Mouse (Mus musculus) neural tube, embryonic 14.5 days (tissue): ENCODE results near the gene Vsig10. TPM values are rescaled to one million over a fixed set of nuclear protein-coding genes. Genes with fewer than 3 reads are reported as not detected.

Source experiments
- ATAC-seq: fragments of 200-750 bp; cut with Nextera tagmentation; 2 replicates; pipeline ENCODE4 v1.8.0; 2017; ENCODE audit warnings: low read depth, mild to moderate bottlenecking, moderate TSS enrichment, moderate library complexity
- H3K27ac ChIP-seq: fragments of 300-500 bp; sonication (generic); 2 replicates; pipeline ENCODE4 v1.5.1; 2014; ENCODE audit warnings: low read depth, mild to moderate bottlenecking, control low read depth, low read length, moderate library complexity, mixed read lengths
- H3K27me3 ChIP-seq: fragments of 300-500 bp; sonication (generic); 2 replicates; pipeline ENCODE4 v1.6.1; 2014; ENCODE audit warnings: low read length; ENCODE audit not compliant: control insufficient read depth, insufficient read depth
- H3K36me3 ChIP-seq: fragments of 300-500 bp; sonication (generic); 2 replicates; pipeline ENCODE4 v1.6.1; 2014; ENCODE audit warnings: low read length, mixed read lengths; ENCODE audit not compliant: control insufficient read depth, insufficient read depth
- H3K4me1 ChIP-seq: fragments of 300-500 bp; sonication (generic); 2 replicates; pipeline ENCODE4 v1.6.1; 2014; ENCODE audit warnings: low read length; ENCODE audit not compliant: control insufficient read depth, insufficient read depth
- H3K4me2 ChIP-seq: fragments of 300-500 bp; sonication (generic); 2 replicates; pipeline ENCODE4 v1.6.1; 2014; ENCODE audit warnings: mild to moderate bottlenecking, low read depth, low read length, control low read depth
- H3K4me3 ChIP-seq: fragments of 300-500 bp; sonication (generic); 2 replicates; pipeline ENCODE4 v1.5.1; 2014; ENCODE audit warnings: low read depth, low read length, control low read depth, mixed read lengths
- H3K9ac ChIP-seq: fragments of 300-500 bp; sonication (generic); replicated peaks from 2 replicates; pipeline ENCODE4 v1.6.1; 2014; ENCODE audit warnings: low read depth, mild to moderate bottlenecking, control low read depth, low read length, mixed read lengths
- H3K9me3 ChIP-seq: fragments of 300-500 bp; sonication (generic); 2 replicates; pipeline ENCODE4 v1.6.1; 2016; ENCODE audit warnings: low read length; ENCODE audit not compliant: control insufficient read depth
- WGBS: fragments of 180-500 bp; shearing (Covaris S2); extraction: QIAGEN DNeasy Blood & Tissue Kit; methylation state at CpG from one replicate; pipeline ENCODE4 v1.1.7; 2014; 5-methylcytosine and 5-hydroxymethylcytosine counted together
- polyA plus RNA-seq: library from polyadenylated mRNA; unstranded; fragments of >200 nt; fragmentation: Nextera tagmentation; extraction: Ambion mirVana; gene quantifications from 2 replicates; pipeline ENCODE4 v1.2.1, GENCODE M21; 2014

The Vsig10 gene
- polyA plus RNA-seq, 1 experiment from 2014 or later: 1.2 TPM

GRCm38 (mm10) chr5:117380199-117380598 lies 61.3 kb downstream of the Vsig10 start:
- no peak overlapping the region for H3K9ac ChIP-seq
- H3K9me3 ChIP-seq: no peaks in the 10 kb centered on the region
- H3K27ac ChIP-seq: no peak overlapping the region
- no peaks in the 10 kb centered on the region for H3K4me1 ChIP-seq
- no peak overlapping the region for H3K4me2 ChIP-seq
- H3K27me3 ChIP-seq: no peaks in the 10 kb centered on the region
- peaks cover 52% of the 10 kb centered on the region for H3K36me3 ChIP-seq
- H3K4me3 ChIP-seq: no peak overlapping the region
- 84% methylated on average over 4 of the region's 4 CpGs for WGBS
- no peak for ATAC-seq

DNA sequence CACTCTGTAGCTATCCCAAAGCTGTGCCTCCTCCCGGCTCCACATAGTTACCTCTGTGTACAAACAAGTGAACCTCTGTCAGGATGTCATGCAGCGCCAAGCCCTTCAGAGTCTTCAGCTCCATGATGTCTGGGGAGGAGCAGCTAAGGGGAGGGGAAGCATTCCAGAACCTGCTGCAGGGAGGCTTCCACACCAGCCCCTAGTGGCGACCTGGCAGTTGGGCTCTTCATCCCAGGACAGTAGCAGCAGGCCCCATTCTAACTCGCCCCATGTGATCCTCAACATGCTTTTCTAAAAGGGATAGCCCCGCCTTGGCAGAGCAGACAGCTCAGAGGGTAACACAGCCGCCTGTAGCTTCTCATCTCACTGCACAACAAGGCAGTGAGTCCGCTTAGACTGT lies 62.9 kb downstream of the Vsig10 start:
- H3K9ac ChIP-seq: no peak overlapping the region
- no peaks in the 10 kb centered on the region for H3K9me3 ChIP-seq
- H3K27ac ChIP-seq: no peak overlapping the region
- no peak overlapping the region for H3K4me3 ChIP-seq
- no peaks in the 10 kb centered on the region for H3K4me1 ChIP-seq
- WGBS: 80% methylated on average over 7 of the region's 7 CpGs
- peaks cover 39% of the 10 kb centered on the region for H3K36me3 ChIP-seq
- no peaks in the 10 kb centered on the region for H3K27me3 ChIP-seq
- no peak for ATAC-seq
- H3K4me2 ChIP-seq: no peak overlapping the region

DNA sequence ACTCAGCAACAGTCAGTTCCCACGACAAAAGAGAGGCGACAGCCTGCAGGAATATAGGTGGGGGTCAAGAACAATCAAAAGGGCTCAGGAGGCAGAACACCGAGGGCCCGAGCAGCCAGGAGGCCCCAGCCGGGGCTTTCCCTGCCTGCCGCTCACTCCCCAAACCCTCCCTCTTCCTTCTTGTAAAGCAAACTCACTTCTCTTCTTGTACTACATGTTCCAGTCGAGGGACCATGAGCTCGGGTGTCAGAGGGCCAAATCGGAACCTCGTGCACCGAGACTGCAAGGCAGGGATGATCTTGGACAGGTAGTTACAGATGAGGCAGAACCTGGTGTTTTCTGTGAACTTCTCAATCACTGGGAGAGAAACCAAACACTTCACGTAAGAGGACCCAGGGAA lies 64.3 kb downstream of the Vsig10 start:
- 84% methylated on average over 12 of the region's 12 CpGs for WGBS

GRCm38 (mm10) chr5:117388296-117388751 lies 69.4 kb downstream of the Vsig10 start:
- peak overlapping the region; percentile 74 for H3K4me3 ChIP-seq
- H3K9me3 ChIP-seq: no peaks in the 10 kb centered on the region
- WGBS: 15% methylated on average over 16 of the region's 16 CpGs
- H3K36me3 ChIP-seq: peaks cover 15% of the 10 kb centered on the region; the same call in 1 of the 2 replicates
- peak overlapping the region; percentile 79 for H3K4me2 ChIP-seq
- peak overlapping the region; percentile 55 for H3K27ac ChIP-seq
- peaks cover 4% of the 10 kb centered on the region for H3K4me1 ChIP-seq
- ATAC-seq: 0 out of 2 replicates have a peak, but pooled peaks have one; percentile 21
- H3K27me3 ChIP-seq: no peaks in the 10 kb centered on the region
- peak overlapping the region; percentile 84 for H3K9ac ChIP-seq

More for the DNA sequence above, 64.3 kb downstream of the Vsig10 start:
- peaks cover 1% of the 10 kb centered on the region for H3K4me1 ChIP-seq
- no peak overlapping the region for H3K9ac ChIP-seq
- H3K27me3 ChIP-seq: no peaks in the 10 kb centered on the region
- H3K27ac ChIP-seq: no peak overlapping the region
- no peak overlapping the region for H3K4me2 ChIP-seq
- H3K9me3 ChIP-seq: no peaks in the 10 kb centered on the region
- H3K4me3 ChIP-seq: no peak overlapping the region
- ATAC-seq: no peak
- peaks cover 37% of the 10 kb centered on the region; the same call in 1 of the 2 replicates for H3K36me3 ChIP-seq

- under 1% methylated on average over 25 of the region's 44 CpGs for WGBS
- peak; percentile 96 for ATAC-seq
- Histone ChIP-seq H3K9ac (peak within 1 kb of the TSS; percentile 84), H3K4me3 (peak within 1 kb of the TSS; percentile 74), H3K4me2 (peak within 1 kb of the TSS; percentile 79), H3K27me3 (no peaks in the 10 kb centered on the region), H3K27ac (peak within 1 kb of the TSS; percentile 55), H3K36me3 (peaks cover 14% of the 10 kb centered on the region; the same call in 1 of the 2 replicates), H3K9me3 (no peaks in the 10 kb centered on the region), H3K4me1 (peaks cover 4% of the 10 kb centered on the region)
Measured at GRCm38 (mm10) chr5:117388877-117389276, 70.0 kb downstream of the Vsig10 start, which contains the start of gene Rfc5. TSS of gene Rfc5 (minus strand) at chr5:117389047.

DNA sequence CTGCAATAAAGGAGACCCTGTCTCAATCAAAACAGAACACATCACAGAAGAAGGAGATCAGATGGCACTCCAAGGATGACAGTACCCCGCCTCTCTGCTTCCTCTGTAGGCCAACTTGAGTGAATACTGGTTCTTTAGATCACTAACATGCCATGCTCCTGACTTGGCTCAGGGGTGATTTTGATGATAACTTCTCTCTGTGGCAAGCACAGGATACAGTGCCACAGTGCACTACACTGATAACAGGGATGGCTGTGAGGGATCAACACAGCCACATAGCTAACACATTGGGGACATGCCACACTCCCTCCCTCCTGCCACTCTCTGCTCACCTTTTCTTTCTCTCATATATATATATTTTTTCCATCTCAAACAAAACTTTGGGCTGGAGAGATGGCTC lies 72.0 kb downstream of the Vsig10 start:
- Histone ChIP-seq H3K27ac (no peak overlapping the region), H3K36me3 (no peaks in the 10 kb centered on the region), H3K9me3 (no peaks in the 10 kb centered on the region), H3K4me3 (no peak overlapping the region), H3K4me2 (no peak overlapping the region), H3K4me1 (peaks cover 4% of the 10 kb centered on the region), H3K27me3 (no peaks in the 10 kb centered on the region), H3K9ac (no peak overlapping the region)
- 88% methylated on average over 1 of the region's 1 CpGs for WGBS
- no peak for ATAC-seq

- 91% methylated on average over 5 of the region's 5 CpGs for WGBS
- no peak overlapping the region for H3K27ac ChIP-seq
- H3K9ac ChIP-seq: no peak overlapping the region
- H3K4me3 ChIP-seq: no peak overlapping the region
- no peaks in the 10 kb centered on the region for H3K9me3 ChIP-seq
- H3K36me3 ChIP-seq: no peaks in the 10 kb centered on the region
- H3K4me1 ChIP-seq: no peaks in the 10 kb centered on the region
- H3K4me2 ChIP-seq: no peak overlapping the region
- no peak for ATAC-seq
- no peaks in the 10 kb centered on the region for H3K27me3 ChIP-seq
Measured at GRCm38 (mm10) chr5:117395834-117396233, 77.0 kb downstream of the Vsig10 start.

DNA sequence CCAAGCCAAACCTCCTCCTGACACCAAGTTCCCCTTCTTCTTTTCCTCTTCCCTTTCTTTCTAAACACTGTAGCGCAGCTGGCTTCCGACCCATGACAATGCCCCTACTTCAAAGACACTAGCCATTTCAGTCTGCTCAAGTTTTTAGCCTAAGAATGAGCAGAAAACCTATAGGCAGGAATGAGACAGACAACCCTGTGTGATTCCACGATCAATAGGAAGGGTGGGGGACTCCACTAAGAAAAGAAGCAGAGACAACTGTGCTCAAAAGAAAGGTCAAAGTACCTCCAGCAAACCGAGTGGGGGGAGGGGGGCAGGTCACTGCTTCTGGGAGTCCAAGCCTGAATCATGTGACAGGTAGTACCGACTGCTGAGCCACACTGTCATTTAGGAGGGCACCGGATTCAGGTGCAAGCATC lies 77.7 kb downstream of the Vsig10 start:
- Histone ChIP-seq H3K9me3 (no peaks in the 10 kb centered on the region), H3K4me1 (no peaks in the 10 kb centered on the region), H3K36me3 (no peaks in the 10 kb centered on the region), H3K27me3 (no peaks in the 10 kb centered on the region), H3K9ac (no peak overlapping the region), H3K4me3 (no peak overlapping the region), H3K27ac (no peak overlapping the region), H3K4me2 (no peak overlapping the region)
- WGBS: 58% methylated on average over 6 of the region's 6 CpGs
- no peak for ATAC-seq

GRCm38 (mm10) chr5:117397371-117397770 lies 78.5 kb downstream of the Vsig10 start:
- H3K4me2 ChIP-seq: no peak overlapping the region
- no peaks in the 10 kb centered on the region for H3K36me3 ChIP-seq
- WGBS: 87% methylated on average over 6 of the region's 6 CpGs
- no peak overlapping the region for H3K27ac ChIP-seq
- H3K27me3 ChIP-seq: no peaks in the 10 kb centered on the region
- no peaks in the 10 kb centered on the region for H3K4me1 ChIP-seq
- ATAC-seq: no peak
- no peak overlapping the region for H3K9ac ChIP-seq
- no peaks in the 10 kb centered on the region for H3K9me3 ChIP-seq
- H3K4me3 ChIP-seq: no peak overlapping the region
